Mouse (Mus musculus) lung, postnatal 0 days (tissue): ENCODE data around the gene Hoxc11. TPM values are rescaled to one million over a fixed set of nuclear protein-coding genes. Genes with fewer than 3 reads are reported as not detected.

Source experiments
- ATAC-seq: fragments of 200-750 bp; cut with Nextera tagmentation; 2 replicates; pipeline ENCODE4 v1.8.0; 2017; ENCODE audit warnings: moderate library complexity
- DNase-seq: peaks from one replicate; pipeline ENCODE4 v3.0.0-alpha.2; 2016; ENCODE audit warnings: low spot score
- H3K27ac ChIP-seq: fragments of 300-500 bp; sonication (generic); 2 replicates; pipeline ENCODE4 v1.5.1; 2014; ENCODE audit warnings: antibody characterized with exemption, mild to moderate bottlenecking, low read length, mixed read lengths
- H3K27me3 ChIP-seq: fragments of 300-500 bp; sonication (generic); replicated peaks from 2 replicates; pipeline ENCODE4 v1.6.1; 2014; ENCODE audit warnings: low read length, mixed read lengths; ENCODE audit not compliant: insufficient read depth
- H3K36me3 ChIP-seq: fragments of 300-500 bp; sonication (generic); 2 replicates; pipeline ENCODE4 v1.6.1; 2014; ENCODE audit warnings: low read length, mixed read lengths; ENCODE audit not compliant: insufficient read depth
- H3K4me1 ChIP-seq: fragments of 300-500 bp; sonication (generic); 2 replicates; pipeline ENCODE4 v1.6.1; 2014; ENCODE audit warnings: antibody characterized with exemption, low read depth, low read length, mixed read lengths; ENCODE audit not compliant: insufficient read depth
- H3K4me2 ChIP-seq: fragments of 300-500 bp; sonication (generic); replicated peaks from 2 replicates; pipeline ENCODE4 v1.6.1; 2014; ENCODE audit warnings: low read depth, mild to moderate bottlenecking, low read length, moderate library complexity, mixed read lengths
- H3K4me3 ChIP-seq: fragments of 300-500 bp; sonication (generic); 2 replicates; pipeline ENCODE4 v1.5.1; 2014; ENCODE audit warnings: low read depth, low read length
- H3K9ac ChIP-seq: fragments of 300-500 bp; sonication (generic); replicated peaks from 2 replicates; pipeline ENCODE4 v1.6.1; 2014; ENCODE audit warnings: low read depth, mild to moderate bottlenecking
- H3K9me3 ChIP-seq: fragments of 300-500 bp; sonication (generic); 2 replicates; pipeline ENCODE4 v1.6.1; 2016; ENCODE audit warnings: low read length, mixed read lengths
- CTCF ChIP-seq: IDR thresholded peaks from 2 replicates; pipeline ENCODE4 v1.5.1; 2016; ENCODE audit warnings: antibody characterized with exemption, mild to moderate bottlenecking
- EP300 ChIP-seq: IDR thresholded peaks from 2 replicates; pipeline ENCODE4 v1.6.1; 2016; ENCODE audit warnings: antibody characterized with exemption, mild to moderate bottlenecking, control low read depth
- WGBS: fragments of 180-500 bp; shearing (Covaris S2); extraction: QIAGEN DNeasy Blood & Tissue Kit; methylation state at CpG from one replicate; pipeline ENCODE4 v1.1.7; 2014; 5-methylcytosine and 5-hydroxymethylcytosine counted together
- polyA plus RNA-seq: library from polyadenylated mRNA; unstranded; fragments of >200 nt; fragmentation: Nextera tagmentation; extraction: Ambion mirVana; gene quantifications from 2 replicates; pipeline ENCODE4 v1.2.1, GENCODE M21; 2015

The Hoxc11 gene
- polyA plus RNA-seq, 1 experiment from 2014 or later = not detected

GRCm38 (mm10) chr15:102963259-102963658, 9.0 kb downstream of the Hoxc11 start:
- Histone ChIP-seq H3K27ac (no peak overlapping the region), H3K9me3 (no peaks in the 10 kb centered on the region), H3K27me3 (peaks cover 78% of the 10 kb centered on the region), H3K4me2 (no peak overlapping the region), H3K4me3 (no peak overlapping the region), H3K36me3 (no peaks in the 10 kb centered on the region), H3K4me1 (no peaks in the 10 kb centered on the region), H3K9ac (no peak overlapping the region)
- no peak for DNase-seq
- TF ChIP-seq EP300 (no peak), CTCF (no peak)
- no peak for ATAC-seq
- WGBS = 5% methylated on average over 8 of the region's 8 CpGs

GRCm38 (mm10) chr15:102963671-102964640, 9.7 kb downstream of the Hoxc11 start:
- Histone ChIP-seq H3K27ac (no peak overlapping the region), H3K4me3 (peak overlapping the region; percentile 15; the same call in 1 of the 2 replicates), H3K4me1 (no peaks in the 10 kb centered on the region), H3K9me3 (no peaks in the 10 kb centered on the region), H3K4me2 (0 out of 2 replicates have a peak overlapping the region, but pooled peaks have one; percentile 14), H3K36me3 (no peaks in the 10 kb centered on the region), H3K9ac (no peak overlapping the region), H3K27me3 (peaks cover 78% of the 10 kb centered on the region)
- ATAC-seq (peak; percentile 62), DNase-seq (peak; percentile 40)
- 2% methylated on average over 28 of the region's 28 CpGs for WGBS
- TF ChIP-seq EP300 (no peak), CTCF (no peak)

GRCm38 (mm10) chr15:102965003-102965891, 11.0 kb downstream of the Hoxc11 start:
- H3K4me3 ChIP-seq = no peak overlapping the region
- ATAC-seq = no peak
- no peak overlapping the region for H3K9ac ChIP-seq
- H3K27me3 ChIP-seq = peaks cover 80% of the 10 kb centered on the region
- WGBS = 5% methylated on average over 26 of the region's 26 CpGs
- DNase-seq = no peak
- no peak overlapping the region for H3K27ac ChIP-seq
- H3K36me3 ChIP-seq = no peaks in the 10 kb centered on the region
- H3K9me3 ChIP-seq = no peaks in the 10 kb centered on the region
- TF ChIP-seq EP300 (no peak), CTCF (no peak)
- no peak overlapping the region for H3K4me2 ChIP-seq
- H3K4me1 ChIP-seq = no peaks in the 10 kb centered on the region

GRCm38 (mm10) chr15:102965892-102966775, 11.9 kb downstream of the Hoxc11 start:
- no peak overlapping the region for H3K9ac ChIP-seq
- ATAC-seq = peak; percentile 61

GRCm38 (mm10) chr15:102966776-102967311, 12.6 kb downstream of the Hoxc11 start, which contains the start of gene Hoxc10:
Hoxc10 (plus strand) TSS chr15:102966796.
- Histone ChIP-seq H3K36me3 (no peaks in the 10 kb centered on the region), H3K27ac (no peak within 1 kb of the TSS), H3K4me1 (no peaks in the 10 kb centered on the region), H3K9me3 (no peaks in the 10 kb centered on the region), H3K4me2 (no peak within 1 kb of the TSS), H3K27me3 (peaks cover 81% of the 10 kb centered on the region), H3K4me3 (0 out of 2 replicates have a peak within 1 kb of the TSS, but pooled peaks have one; percentile 0), H3K9ac (no peak within 1 kb of the TSS)
- no peak for TF ChIP-seq CTCF
- TF ChIP-seq EP300 = no peak
- DNase-seq (no peak), ATAC-seq (no peak)
- 4% methylated on average over 27 of the region's 27 CpGs for WGBS

More at GRCm38 (mm10) chr15:102965892-102966775, 11.9 kb downstream of the Hoxc11 start:
- 4% methylated on average over 29 of the region's 30 CpGs for WGBS
- Histone ChIP-seq H3K9me3 (no peaks in the 10 kb centered on the region), H3K36me3 (no peaks in the 10 kb centered on the region), H3K4me1 (no peaks in the 10 kb centered on the region), H3K4me3 (0 out of 2 replicates have a peak overlapping the region, but pooled peaks have one; percentile 0), H3K27me3 (peaks cover 86% of the 10 kb centered on the region), H3K27ac (no peak overlapping the region), H3K4me2 (no peak overlapping the region)
- TF ChIP-seq CTCF (peak; percentile 77), EP300 (no peak)
- peak; percentile 79 for DNase-seq
